Mouse (Mus musculus) megakaryocyte, embryonic 14.5 days (primary cell): ENCODE results near the gene Tmem179b.

Experiments
- FLI1 ChIP-seq: IDR thresholded peaks from 2 replicates; pipeline ENCODE4 v1.6.1; 2012; ENCODE audit warnings: low read length, inconsistent platforms, mixed read lengths
- GATA1 ChIP-seq: IDR thresholded peaks from 3 replicates; pipeline ENCODE4 v1.6.1; 2012; ENCODE audit warnings: mixed read lengths, low read length, inconsistent platforms, borderline replicate concordance

- TF ChIP-seq GATA1 (no peak), FLI1 (no peak)
Observed at GRCm38 (mm10) chr19:8798947-8799315, 24.7 kb upstream of the Tmem179b start.
